ENCODE assay signal across 35 mouse cellular contexts in the genomic region with DNA sequence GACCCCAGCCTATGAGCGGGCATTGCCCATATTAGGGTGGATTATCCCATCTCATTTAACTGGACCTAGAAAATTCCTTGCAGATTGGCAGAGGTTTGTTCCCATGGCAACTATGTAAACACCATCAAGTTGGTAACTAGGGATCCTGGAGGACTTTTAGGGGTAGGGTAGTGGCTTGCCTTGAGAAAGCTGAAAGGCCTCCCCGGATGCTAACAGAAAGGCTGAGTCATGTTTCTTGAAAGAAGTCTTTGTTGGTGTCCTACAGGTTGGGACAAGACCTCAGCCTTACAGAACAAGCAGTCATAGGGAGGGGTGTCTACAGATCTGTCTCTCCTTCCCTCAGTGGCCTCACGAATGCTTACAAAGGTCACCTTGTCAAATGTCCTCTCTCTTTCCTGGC. TPM values are rescaled to one million over a fixed set of nuclear protein-coding genes. Genes with fewer than 3 reads are reported as not detected.
DNase-seq lines count a peak whose midpoint lies in the region; TF ChIP-seq lines count a peak whose summit lies in the region.
"Had no signal": no experiment of that assay in that cellular context is flagged by ENCODE, and none has a peak within 500 bp of the region (broad histone marks: within the 10 kb centered on the region; RNA-seq: fewer than 3 reads in every experiment).

No protein-coding gene starts in this region.

- H3K9me3 ChIP-seq in E14TG2a.4 (ENCODE audit: low read length) = peaks cover 17% of the 10 kb centered on the region; the same call in 1 of the 2 replicates
- H3K9me3 ChIP-seq in ES-Bruce4 (replicated peaks; ENCODE audit: control insufficient read depth, insufficient read depth, low read length, poor library complexity, severe bottlenecking) = 0 out of 2 replicates have a peak, but pooled peaks cover 3% of the 10 kb centered on the region
- H3K9me3 ChIP-seq: embryonic facial prominence, embryonic 15.5 days; heart, embryonic 10.5 days; heart, embryonic 13.5 days; hindbrain, embryonic 12.5 days; hindbrain, embryonic 15.5 days had no signal

- intact Hi-C loops in heart, postnatal 25 days (cut with DNase I) = no loop called here

- H3K36me3 ChIP-seq in E14TG2a.4 (ENCODE audit: insufficient read depth, low read length) (peaks cover 99% of the 10 kb centered on the region), ES-Bruce4 (ENCODE audit: control insufficient read depth, insufficient read depth, low read length, poor library complexity, severe bottlenecking) (peaks cover 94% of the 10 kb centered on the region)
- H3K36me3 ChIP-seq: hindbrain, embryonic 15.5 days had no signal

- H3K4me3 ChIP-seq in E14TG2a.4 (replicated peaks; ENCODE audit: low read length) (peak overlapping the region; percentile 35; the same call in 1 of the 2 replicates), ES-Bruce4 (ENCODE audit: low read depth, low read length) (no peak overlapping the region)
- H3K4me3 ChIP-seq: embryonic facial prominence, embryonic 15.5 days; heart, embryonic 10.5 days; heart, embryonic 13.5 days; hindbrain, embryonic 12.5 days; hindbrain, embryonic 15.5 days had no signal

- H3K4me1 ChIP-seq in E14TG2a.4 (replicated peaks; ENCODE audit: low read depth, low read length) = peaks cover 92% of the 10 kb centered on the region
- H3K4me1 ChIP-seq in ES-Bruce4 (ENCODE audit: control insufficient read depth, insufficient read depth, low read length) = peaks cover 8% of the 10 kb centered on the region
- H3K4me1 ChIP-seq: embryonic facial prominence, embryonic 15.5 days; heart, embryonic 13.5 days; hindbrain, embryonic 12.5 days; hindbrain, embryonic 15.5 days had no signal

- no peak overlapping the region for H3K9ac ChIP-seq in ES-Bruce4 (ENCODE audit: low read depth, poor library complexity, severe bottlenecking)
- H3K9ac ChIP-seq: embryonic facial prominence, embryonic 15.5 days; forebrain, postnatal 0 days; heart, embryonic 13.5 days; hindbrain, embryonic 12.5 days; hindbrain, embryonic 15.5 days had no signal

- H3K27me3 ChIP-seq in E14TG2a.4 (ENCODE audit: insufficient read depth, low read length) (no peaks in the 10 kb centered on the region), ES-Bruce4 (ENCODE audit: control insufficient read depth, insufficient read depth, low read length, poor library complexity, severe bottlenecking) (no peaks in the 10 kb centered on the region)
- H3K27me3 ChIP-seq: embryonic facial prominence, embryonic 15.5 days; heart, embryonic 13.5 days; hindbrain, embryonic 12.5 days; hindbrain, embryonic 15.5 days; Patski had no signal

- no peak for TF ChIP-seq POLR2A in ES-Bruce4 (IDR thresholded peaks at IDR 0.05; ENCODE audit: insufficient read depth, low read length)
- TF ChIP-seq POLR2A in brain, embryonic 14.5 days (IDR thresholded peaks at IDR 0.05; ENCODE audit: borderline replicate concordance, extremely low read depth, insufficient read depth, insufficient read length, poor library complexity, severe bottlenecking) = no peak

- TF ChIP-seq EP300 in ES-Bruce4 (IDR thresholded peaks at IDR 0.05; ENCODE audit: insufficient read depth, low read depth, low read length) = no peak

- DNase-seq in NIH3T3 (ENCODE audit: low read depth) = peak; percentile 28
- peak; percentile 11 for DNase-seq in brain, embryonic 14.5 days (ENCODE audit: low read depth)
- no peak for DNase-seq in gastrocnemius, adult 18-20 months (ENCODE audit: low spot score)
- DNase-seq in spleen, postnatal 4 days (ENCODE audit: low spot score in 2 of 2) = no peak
- no peak for DNase-seq in thymus, postnatal 10 days (ENCODE audit: low spot score in 2 of 2)
- no peak for DNase-seq in heart, postnatal 25 days (ENCODE audit: low spot score)
- DNase-seq: adrenal gland, adult 8-10 months; adrenal gland, postnatal 25 days; cerebellum, adult 2 months; cerebellum, adult 9-11 months; cerebellum, postnatal 25 days; embryo, embryonic 11 days; forebrain, postnatal 0 days; gastrocnemius, postnatal 25 days; heart, adult 18-20 months; heart, postnatal 14 days had no signal

- peak overlapping the region; percentile 74 for H3K27ac ChIP-seq in ES-Bruce4 (ENCODE audit: insufficient read depth, low read length)
- H3K27ac ChIP-seq: embryonic facial prominence, embryonic 15.5 days; heart, embryonic 10.5 days; heart, embryonic 13.5 days; hindbrain, embryonic 12.5 days; hindbrain, embryonic 15.5 days had no signal

- TF ChIP-seq CTCF in E14TG2a.4 (conservative IDR thresholded peaks at IDR 0.05; ENCODE audit: low read length) (no peak), ES-Bruce4 (IDR thresholded peaks at IDR 0.05; ENCODE audit: low read depth, low read length) (no peak)
- TF ChIP-seq CTCF in brain, embryonic 14.5 days (IDR thresholded peaks at IDR 0.05; ENCODE audit: borderline replicate concordance, extremely low read depth, insufficient read depth, insufficient read length) = no peak

RNA-seq across cellular contexts. Expression of a gene that starts 12.4 kb away (rescaled TPM):
- 34.9 and 36.3 TPM in 2 replicates for polyA plus RNA-seq in ES-Bruce4 (2011; ENCODE audit: insufficient read depth, insufficient read length, low read depth, missing spikeins)
- not detected in 2 replicates for polyA plus RNA-seq in brain, embryonic 14.5 days (2012; rRNA removed)
- total RNA-seq in gastrocnemius, adult 18-20 months (2021) = not detected
- not detected for total RNA-seq in heart, postnatal 25 days (2021)
- total RNA-seq: adrenal gland, adult 8-10 months; adrenal gland, postnatal 25 days; forebrain, postnatal 0 days; gastrocnemius, adult 8-10 months; gastrocnemius, postnatal 25 days; heart, adult 18-20 months; heart, postnatal 14 days; hematopoietic stem cell, adult 5-6 weeks had no signal
- polyA plus RNA-seq: activated CD4-positive, CD25-positive, alpha-beta regulatory T cell, adult 4 months; CD4-positive, CD25-positive, alpha-beta regulatory T cell, adult 4 months; cerebellum, adult 2 months; cortical plate, adult 2 months; embryonic facial prominence, embryonic 11.5 days; forebrain, embryonic 11.5 days; frontal cortex, adult 2 months; heart, embryonic 10.5 days; heart, embryonic 13.5 days; heart, embryonic 16.5 days; hindbrain, embryonic 12.5 days; hindbrain, embryonic 15.5 days; intestine, embryonic 14.5 days; intestine, postnatal 0 days; Patski had no signal

RNA-seq across cellular contexts. Expression of a gene that starts 20.7 kb away (rescaled TPM):
- polyA plus RNA-seq in ES-Bruce4 (2011; ENCODE audit: insufficient read depth, insufficient read length, low read depth, missing spikeins) = 471 and 519 TPM in 2 replicates
- 11.0 and 15.9 TPM in 2 replicates for polyA plus RNA-seq in brain, embryonic 14.5 days (2012; rRNA removed)
- under 1 TPM; 0.12 to 0.25 TPM for total RNA-seq in gastrocnemius, adult 18-20 months (2021)
- under 1 TPM; 0.62 to 0.89 TPM for total RNA-seq in heart, postnatal 25 days (2021)

RNA-seq across cellular contexts. Expression of a gene that starts 58.1 kb away (rescaled TPM):
- polyA plus RNA-seq in ES-Bruce4 (2011; ENCODE audit: insufficient read depth, insufficient read length, low read depth, missing spikeins) = 62.6 and 69.4 TPM in 2 replicates
- polyA plus RNA-seq in brain, embryonic 14.5 days (2012; rRNA removed) = 34.1 and 35.4 TPM in 2 replicates
- total RNA-seq in gastrocnemius, adult 18-20 months (2021) = 10 to 100 TPM; 15.7 to 16.7 TPM
- 10 to 100 TPM; 16.7 to 17.7 TPM for total RNA-seq in heart, postnatal 25 days (2021)

Comparison
In these comparisons a context has a peak if more than half of its experiments do, and no peak if none do; other contexts are left out.
1. DNase-seq: peak in NIH3T3 (single experiment) and brain, embryonic 14.5 days (single experiment); none in gastrocnemius, adult 18-20 months (single experiment), spleen, postnatal 4 days (0 of 2), thymus, postnatal 10 days (0 of 2) and heart, postnatal 25 days (single experiment).